Mouse (Mus musculus): ENCODE data around the gene Lsm10. TPM values are rescaled to one million over a fixed set of nuclear protein-coding genes. Genes with fewer than 3 reads are reported as not detected.

Lsm10 gene
- total and polyA plus RNA-seq, 3 experiments: 35.0 to 49.6 TPM; not detected in 1

DNA sequence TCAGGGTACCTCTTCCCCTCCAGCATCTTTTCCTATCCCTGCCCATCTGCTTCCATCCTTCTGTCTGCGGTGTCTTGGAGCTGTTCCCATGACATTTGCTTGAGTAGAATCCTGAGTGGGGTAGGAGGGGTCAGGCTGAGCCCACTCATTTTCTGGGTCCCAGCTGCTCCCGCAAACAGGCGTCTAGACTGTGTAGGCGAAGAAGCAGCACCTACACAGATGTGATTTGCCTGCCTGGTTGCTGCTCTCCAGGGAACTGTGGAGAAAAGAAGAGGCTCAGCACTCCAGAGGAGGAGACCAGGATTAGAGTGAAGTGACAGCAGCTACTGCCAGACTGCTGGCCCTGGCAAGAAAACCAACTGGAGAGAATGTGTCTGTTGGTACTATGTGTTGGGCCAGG, 22.2 kb downstream of the Lsm10 start:
- Histone ChIP-seq H3K4me3 (ENCODE audit: control insufficient read depth in 1 of 2, insufficient read depth in 1 of 2, low read depth in 2 of 2, low read length in 2 of 2) (no peak overlapping the region), H3K27ac (ENCODE audit: control insufficient read depth, low read depth, low read length) (no peak overlapping the region), H3K79me2 (ENCODE audit: control insufficient read depth, insufficient read depth, low read length, poor library complexity) (peaks cover 1% of the 10 kb centered on the region), H3K27me3 (ENCODE audit: control insufficient read depth in 1 of 2, insufficient read depth in 2 of 2, low read length in 2 of 2) (no peaks in the 10 kb centered on the region), H3K4me1 (ENCODE audit: control insufficient read depth in 1 of 2, insufficient read depth in 2 of 2, low read length in 2 of 2) (no peaks in the 10 kb centered on the region), H3K9ac (ENCODE audit: control insufficient read depth, low read depth, low read length, poor library complexity, severe bottlenecking) (no peak overlapping the region), H3K9me3 (replicated peaks; ENCODE audit: insufficient read depth, low read length) (no peaks in the 10 kb centered on the region), H3K36me3 (ENCODE audit: control insufficient read depth in 1 of 2, insufficient read depth in 2 of 2, low read length in 2 of 2) (peaks cover 0 to 6% of the 10 kb centered on the region in 2 experiments; a peak in 1 of 4 replicates)
- no peak for DNase-seq (ENCODE audit: low read depth, low spot score)
- TF ChIP-seq ZMIZ1 (IDR thresholded peaks at IDR 0.05; ENCODE audit: low read depth, low read length) (no peak), ZKSCAN1 (IDR thresholded peaks at IDR 0.05; ENCODE audit: low read depth, low read length) (no peak), USF1 (IDR thresholded peaks at IDR 0.05; ENCODE audit: low read depth, low read length) (no peak), TAL1 (IDR thresholded peaks at IDR 0.05; ENCODE audit: low read length) (no peak)

DNA sequence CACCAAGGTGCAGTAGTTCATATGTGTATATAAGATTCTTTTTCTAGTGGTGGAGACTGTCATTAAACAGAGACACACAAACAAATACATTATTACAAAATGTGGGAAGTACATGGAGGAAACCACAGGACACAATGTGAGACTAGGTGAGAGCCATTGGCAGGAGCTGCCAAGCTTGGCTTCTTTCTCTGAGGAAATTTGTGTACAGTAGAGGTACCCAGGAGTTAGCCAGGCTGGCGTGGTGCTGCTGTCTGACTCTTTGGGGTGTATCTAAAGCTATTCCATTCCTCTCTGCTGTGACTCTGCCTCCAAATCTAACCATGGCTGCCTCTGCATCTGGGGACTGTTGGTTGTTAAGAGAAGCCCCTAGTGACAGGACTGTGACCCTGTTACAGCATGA, 22.6 kb downstream of the Lsm10 start:
- H3K9ac ChIP-seq (ENCODE audit: control insufficient read depth, low read depth, low read length, poor library complexity, severe bottlenecking): no peak overlapping the region
- H3K4me1 ChIP-seq (ENCODE audit: control insufficient read depth in 1 of 2, insufficient read depth in 2 of 2, low read length in 2 of 2): no peaks in the 10 kb centered on the region
- peaks cover 1% of the 10 kb centered on the region for H3K79me2 ChIP-seq (ENCODE audit: control insufficient read depth, insufficient read depth, low read length, poor library complexity)
- H3K36me3 ChIP-seq (ENCODE audit: control insufficient read depth in 1 of 2, insufficient read depth in 2 of 2, low read length in 2 of 2): peaks cover 0 to 6% of the 10 kb centered on the region in 2 experiments; a peak in 1 of 4 replicates
- no peak overlapping the region for H3K4me3 ChIP-seq (ENCODE audit: control insufficient read depth in 1 of 2, insufficient read depth in 1 of 2, low read depth in 2 of 2, low read length in 2 of 2)
- no peak for DNase-seq (ENCODE audit: low read depth, low spot score)
- no peaks in the 10 kb centered on the region for H3K9me3 ChIP-seq (replicated peaks; ENCODE audit: insufficient read depth, low read length)
- TF ChIP-seq TBP (IDR thresholded peaks at IDR 0.05; ENCODE audit: low read depth, low read length) (no peak), ZC3H11A (IDR thresholded peaks at IDR 0.05; ENCODE audit: low read depth, low read length) (no peak), ZNF384 (IDR thresholded peaks at IDR 0.05; ENCODE audit: low read depth, low read length) (no peak), MAFK (IDR thresholded peaks at IDR 0.05; ENCODE audit: borderline replicate concordance, low read depth, low read length) (no peak), ETS1 (IDR thresholded peaks at IDR 0.05; ENCODE audit: low read depth, low read length) (no peak), MYC (IDR thresholded peaks at IDR 0.05; ENCODE audit: low read depth, low read length) (no peak), NRF1 (IDR thresholded peaks at IDR 0.05; ENCODE audit: insufficient read depth, low read depth, low read length, poor library complexity, severe bottlenecking) (no peak), POLR2A (IDR thresholded peaks at IDR 0.05; ENCODE audit: control insufficient read depth in 1 of 2, insufficient read depth in 1 of 2, low read depth in 1 of 2, low read length in 2 of 2, poor library complexity in 1 of 2) (no peak), JUND (IDR thresholded peaks at IDR 0.05; ENCODE audit: low read depth, low read length) (no peak), POLR2AphosphoS5 (IDR thresholded peaks at IDR 0.05; ENCODE audit: borderline replicate concordance, low read depth, low read length) (no peak), TCF12 (IDR thresholded peaks at IDR 0.05; ENCODE audit: low read depth, low read length) (no peak), BHLHE40 (IDR thresholded peaks at IDR 0.05; ENCODE audit: borderline replicate concordance, low read depth, low read length) (no peak), POLR2AphosphoS2 (IDR thresholded peaks at IDR 0.05; ENCODE audit: low read length) (no peak), TAL1 (IDR thresholded peaks at IDR 0.05; ENCODE audit: low read length) (no peak), CHD2 (IDR thresholded peaks at IDR 0.05; ENCODE audit: low read length) (no peak), KAT2A (conservative IDR thresholded peaks at IDR 0.05; ENCODE audit: low read depth, low read length) (no peak), CTCF (IDR thresholded peaks at IDR 0.05 in 2 of 3, conservative IDR thresholded peaks at IDR 0.05 in 1 of 3; ENCODE audit: control insufficient read depth in 1 of 3, insufficient read depth in 1 of 3, low read depth in 2 of 3, low read length in 3 of 3, poor library complexity in 1 of 3, severe bottlenecking in 1 of 3) (no peak)
- no peak overlapping the region for H3K27ac ChIP-seq (ENCODE audit: control insufficient read depth, low read depth, low read length)
- H3K27me3 ChIP-seq (ENCODE audit: control insufficient read depth in 1 of 2, insufficient read depth in 2 of 2, low read length in 2 of 2): no peaks in the 10 kb centered on the region
